Mouse (Mus musculus): ENCODE measurements around the gene Itga2b.
A peak's percentile ranks its signal among the peaks of the same experiment; 100 is the strongest.
"Not testable (repeated sequence)": the region's sequence is repeated elsewhere in the genome, so short reads cannot be mapped to it uniquely, and the experiment has no call there.

Gene Itga2b

DNA sequence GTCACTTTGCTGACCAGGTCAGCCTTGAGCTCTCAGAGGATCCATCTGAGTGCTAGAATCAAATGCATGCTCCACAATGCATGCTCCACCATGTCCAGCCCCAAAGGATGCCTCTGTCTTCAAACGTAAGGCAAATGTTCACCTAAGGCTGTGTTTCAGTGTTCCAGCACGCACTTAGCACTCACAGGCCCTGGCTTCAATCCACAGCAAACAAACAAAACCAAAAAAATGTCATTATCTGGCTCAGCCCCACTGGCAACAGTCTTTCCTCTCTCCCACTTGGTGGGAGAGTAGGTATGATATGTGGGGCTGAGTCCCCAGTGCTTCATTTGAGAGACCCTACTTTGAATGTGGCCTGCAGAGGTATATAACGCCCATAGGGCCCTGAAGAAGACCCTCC lies 58.9 kb downstream of the Itga2b start:
- no peak for DNase-seq (ENCODE audit: low read depth, low spot score)

DNA sequence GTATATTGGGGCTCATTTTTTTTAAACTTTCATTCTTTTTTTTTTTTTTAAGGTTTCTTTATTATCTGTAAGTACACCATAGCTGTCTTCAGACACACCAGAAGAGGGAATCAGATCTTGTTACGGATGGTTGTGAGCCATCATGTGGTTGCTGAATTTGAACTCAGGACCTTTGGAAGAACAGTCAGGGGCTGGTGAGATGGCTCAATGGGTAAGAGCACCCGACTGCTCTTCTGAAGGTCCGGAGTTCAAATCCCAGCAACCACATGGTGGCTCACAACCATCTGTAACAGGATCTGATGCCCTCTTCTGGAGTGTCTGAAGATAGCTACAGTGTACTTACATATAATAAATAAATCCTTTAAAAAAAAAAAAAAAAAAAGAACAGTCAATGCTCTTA lies 59.6 kb downstream of the Itga2b start:
- not testable (repeated sequence) for DNase-seq (ENCODE audit: low read depth, low spot score)

DNA sequence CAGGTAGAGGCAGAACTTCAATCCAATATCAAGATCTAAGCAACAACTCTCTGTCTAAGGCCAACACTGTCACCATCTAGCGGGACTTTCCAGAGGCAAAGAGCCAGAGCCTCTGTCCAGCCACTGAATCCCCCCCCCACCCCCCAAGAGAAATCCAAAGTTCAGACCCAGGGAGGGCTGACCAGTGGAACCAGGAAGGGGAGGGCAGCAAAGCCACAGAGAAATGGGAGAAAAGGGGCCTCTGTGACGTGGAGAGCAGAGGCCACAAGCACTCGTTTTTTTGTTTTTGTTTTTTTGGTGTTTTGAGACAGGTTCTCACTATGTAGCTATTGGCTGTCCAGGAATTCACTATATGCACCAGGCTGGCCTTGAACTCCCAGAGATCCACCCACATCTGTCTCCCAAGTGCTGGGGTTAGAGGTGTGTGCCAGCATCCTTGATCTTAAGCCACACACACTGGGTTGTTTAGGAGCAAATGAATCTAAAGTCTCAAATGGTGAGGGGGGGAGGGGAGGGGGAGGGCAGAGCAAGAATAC lies 60.1 kb downstream of the Itga2b start:
- DNase-seq (ENCODE audit: low read depth, low spot score): no peak

DNA sequence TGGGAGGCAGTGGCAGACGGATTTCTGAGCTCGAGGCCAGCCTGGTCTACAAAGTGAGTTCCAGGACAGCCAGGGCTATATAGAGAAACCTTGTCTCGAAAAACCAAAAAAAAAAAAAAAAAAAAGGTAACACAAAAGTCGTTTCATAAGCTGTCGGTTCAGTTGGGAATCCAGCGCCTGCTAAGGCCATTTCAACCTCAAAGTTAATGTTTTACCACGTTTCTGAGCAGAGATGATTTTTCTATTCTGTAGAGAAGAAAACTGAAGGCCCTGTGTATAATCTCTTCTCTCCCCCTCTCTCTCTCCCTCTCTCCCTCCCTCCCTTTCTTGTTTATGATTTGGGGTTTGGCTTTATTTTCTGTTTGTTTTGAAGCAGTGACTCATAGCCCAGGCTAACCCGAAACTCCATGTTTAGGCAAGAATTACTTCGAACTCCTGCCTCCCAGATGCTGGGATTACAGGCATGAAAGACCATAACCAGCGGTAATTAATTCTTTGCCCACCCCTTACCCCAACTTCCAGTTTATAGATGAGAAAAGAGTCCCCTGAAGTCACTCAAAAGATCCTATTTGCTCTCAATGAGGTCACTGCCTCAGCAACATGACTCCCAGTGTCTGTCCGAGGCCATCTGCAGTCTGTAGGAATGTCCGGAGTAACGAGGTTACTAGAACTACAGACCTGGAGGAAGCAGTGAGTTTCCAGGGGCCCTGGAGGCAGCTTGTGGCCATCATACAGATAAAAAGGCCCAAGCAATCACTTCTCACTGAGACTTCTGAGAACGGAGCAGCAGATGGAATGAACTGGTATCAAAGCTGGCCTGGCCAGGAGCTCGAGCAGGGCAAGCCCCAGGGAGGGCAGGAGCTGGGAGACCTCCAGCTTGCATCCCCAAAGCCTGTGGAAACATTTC lies 60.8 kb downstream of the Itga2b start:
- DNase-seq (ENCODE audit: low read depth, low spot score): no peak

DNA sequence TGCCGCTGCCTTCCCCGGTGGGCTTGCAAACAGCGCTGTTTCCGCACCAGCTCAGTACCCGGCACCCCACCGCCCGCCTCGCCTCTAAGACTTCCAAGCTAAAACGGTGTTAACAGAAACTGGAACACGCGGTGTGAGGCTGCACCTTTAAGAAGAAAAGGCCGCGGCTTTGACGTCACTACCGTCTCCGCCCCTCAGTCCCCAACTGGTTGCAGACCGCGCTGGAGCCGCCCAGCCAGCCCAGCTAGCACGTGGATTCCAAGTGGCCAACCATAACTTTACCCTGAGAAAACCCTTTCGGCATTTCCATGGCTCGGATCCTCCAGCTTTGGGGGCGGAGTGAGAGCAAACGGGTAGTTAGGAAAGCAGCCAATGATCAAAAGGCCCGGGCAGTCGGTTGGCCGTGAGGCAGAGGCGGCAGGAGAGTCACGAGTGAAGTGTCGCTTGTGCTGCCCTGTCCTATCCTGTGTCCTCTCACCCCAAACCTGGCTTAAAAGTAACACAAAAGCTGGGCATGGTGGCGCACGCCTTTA lies 61.5 kb downstream of the Itga2b start:
- peak; percentile 97 for DNase-seq (ENCODE audit: low read depth, low spot score)

DNA sequence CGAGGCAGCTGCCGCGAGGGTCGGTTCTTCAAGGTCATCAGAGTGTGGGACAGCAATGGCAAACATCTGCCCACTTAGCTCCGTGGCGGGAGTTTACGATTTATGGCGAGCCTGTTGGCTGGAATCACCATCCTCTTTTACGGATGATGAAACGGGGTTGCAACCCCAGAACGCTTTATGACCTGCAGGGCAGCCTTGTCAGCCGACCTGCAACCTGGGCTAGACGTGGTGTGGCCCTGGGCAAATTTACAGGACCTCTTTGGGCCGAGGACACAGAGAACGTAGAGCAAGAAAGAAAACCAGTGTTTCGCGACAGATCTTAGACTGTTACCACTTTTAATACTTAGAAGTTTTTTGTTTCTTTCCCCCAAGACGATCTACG lies 62.1 kb downstream of the Itga2b start, which contains the start of gene Slc25a39:
Gene Slc25a39, minus strand, starts transcription at position 113 of the 382 bp plus-strand sequence.
- no peak for DNase-seq (ENCODE audit: low read depth, low spot score)

DNA sequence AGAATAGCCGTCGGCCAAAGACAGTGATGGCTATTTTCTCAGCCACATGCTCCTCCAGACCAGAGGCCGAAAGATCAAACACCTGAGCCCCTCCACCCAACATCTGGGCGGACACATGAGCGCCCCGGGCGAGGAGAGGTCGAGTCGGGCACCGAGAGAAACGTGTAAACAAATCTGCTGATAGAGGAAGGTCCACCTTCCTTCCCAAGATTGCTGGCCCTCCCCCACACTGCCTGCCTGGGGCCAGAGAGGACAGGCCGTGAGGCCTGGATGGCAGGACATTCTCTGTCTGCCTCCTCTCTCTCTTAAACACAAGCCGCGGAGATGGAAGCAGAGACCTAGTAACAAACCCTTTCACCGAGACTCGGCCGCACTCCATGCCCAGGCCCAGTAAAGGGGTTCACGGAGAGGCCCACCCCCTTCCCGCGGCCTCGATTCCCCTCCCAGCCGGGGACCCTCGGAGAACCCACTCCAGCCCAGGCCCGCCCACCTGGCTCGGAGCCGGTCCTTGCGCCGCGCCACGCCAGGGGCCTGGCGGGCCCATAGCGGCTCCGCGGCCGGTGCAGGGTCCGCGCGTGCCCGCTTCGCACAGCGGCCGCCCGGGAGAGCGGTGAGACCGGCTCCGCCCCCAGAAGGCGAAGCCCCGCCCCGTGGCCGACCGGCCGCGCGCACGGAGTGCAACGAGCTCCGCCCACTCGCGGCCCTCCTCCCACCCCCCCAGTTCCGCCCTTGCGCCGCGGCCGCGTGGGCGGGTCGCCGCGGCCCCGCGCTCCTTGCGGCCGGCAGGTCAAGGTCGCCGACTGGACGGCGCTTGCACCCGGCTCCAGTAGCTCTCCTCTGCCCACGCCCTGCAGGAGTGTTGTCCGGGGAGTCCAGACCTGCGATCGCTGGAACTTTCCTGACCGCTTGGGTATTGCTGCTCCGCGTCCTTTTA lies 62.8 kb downstream of the Itga2b start:
- peak; percentile 92 for DNase-seq (ENCODE audit: low read depth, low spot score)

DNA sequence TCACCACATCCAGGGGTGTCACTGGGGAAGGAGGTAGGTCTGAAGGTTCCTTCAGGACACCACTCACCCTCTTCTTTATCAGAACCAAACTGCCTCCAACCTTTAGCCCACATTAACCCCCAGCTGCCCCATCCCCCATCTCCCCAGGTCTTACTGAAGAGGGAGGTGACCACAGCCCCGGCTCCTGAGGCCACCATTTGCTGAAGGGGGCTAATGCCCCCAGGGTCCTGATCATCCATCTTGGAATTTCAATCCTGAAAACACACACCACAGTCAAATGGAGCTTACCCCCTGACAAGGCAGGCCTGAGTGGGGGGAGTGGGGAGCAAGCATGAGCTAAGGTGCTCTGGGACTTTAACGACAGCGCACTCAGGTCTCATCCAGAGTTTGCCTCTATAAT lies 63.5 kb downstream of the Itga2b start:
- DNase-seq (ENCODE audit: low read depth, low spot score): no peak

DNA sequence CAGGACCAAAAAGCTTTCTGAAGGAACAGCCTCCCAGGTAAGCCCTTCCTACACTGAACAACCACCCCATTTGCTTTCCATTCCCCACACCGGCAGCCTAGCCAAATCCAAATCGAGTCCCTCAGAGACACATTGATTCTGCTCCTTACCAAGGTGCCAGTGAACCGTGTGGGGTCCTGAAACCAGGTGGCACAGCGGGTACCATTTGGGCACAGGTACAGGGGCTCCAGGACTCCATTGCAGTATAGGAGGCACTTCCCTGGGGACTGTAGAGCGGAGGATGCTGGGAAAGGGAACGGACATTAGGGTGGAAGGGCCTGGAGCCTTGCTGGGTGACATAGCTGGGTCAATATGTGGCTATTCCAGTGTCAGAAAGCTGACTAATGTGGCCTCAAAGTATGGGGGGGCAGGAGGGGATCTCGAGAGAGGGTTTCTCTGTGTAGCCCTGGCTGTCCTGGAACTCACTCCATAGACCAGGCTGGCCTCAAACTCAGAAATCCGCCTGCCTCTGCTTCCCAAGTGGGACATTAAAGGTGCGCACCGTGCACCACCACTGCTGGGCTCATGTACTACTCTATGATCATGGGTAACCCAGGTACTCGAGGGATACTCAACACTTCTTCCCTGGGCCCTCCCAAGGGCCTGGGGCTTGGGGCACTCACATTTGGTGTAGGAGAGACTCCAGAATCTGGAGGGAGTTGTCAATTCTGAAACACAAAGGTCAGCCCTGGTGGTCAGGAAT lies 64.2 kb downstream of the Itga2b start:
- no peak for DNase-seq (ENCODE audit: low read depth, low spot score)

DNA sequence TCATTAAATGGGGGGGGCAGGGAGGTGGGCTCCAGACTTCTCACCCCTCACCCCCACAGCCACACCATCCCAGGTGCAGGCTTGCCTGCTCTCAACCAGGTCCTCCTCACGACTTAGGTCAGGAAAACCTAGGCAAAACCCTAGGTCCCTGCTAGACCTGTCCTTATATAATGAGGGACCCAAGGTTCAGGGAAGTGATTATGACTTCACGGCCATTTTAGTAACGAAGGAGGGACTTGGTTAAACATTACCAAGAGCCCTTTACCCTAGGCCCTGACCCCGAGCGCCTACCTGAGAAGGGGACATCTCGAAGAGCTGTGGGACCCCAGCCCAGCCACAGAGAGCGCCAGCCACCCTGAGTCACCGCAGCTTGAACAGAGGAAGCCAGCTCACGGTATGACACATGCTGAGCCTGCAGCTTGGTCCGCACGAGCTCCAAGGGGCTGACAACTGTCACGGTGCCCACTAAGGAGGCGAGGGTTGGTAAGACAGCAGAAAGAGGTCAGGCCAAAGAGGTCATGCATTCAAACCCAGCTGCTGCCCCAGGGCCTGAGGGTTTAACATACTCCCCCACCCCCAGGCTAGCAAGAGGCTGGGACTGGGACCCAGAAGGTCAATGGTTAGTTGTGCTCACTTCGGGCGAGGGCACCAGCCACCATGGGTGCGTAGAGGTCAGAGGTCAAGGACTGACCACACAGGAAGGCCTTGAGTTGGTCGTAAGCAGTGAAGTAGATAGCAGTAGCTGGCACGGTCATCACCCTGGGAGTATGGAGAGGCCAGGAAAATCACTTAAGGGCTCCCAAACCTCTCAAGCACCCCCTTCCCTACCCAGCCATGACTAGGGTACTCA lies 65.5 kb downstream of the Itga2b start:
- DNase-seq (ENCODE audit: low read depth, low spot score): no peak

DNA sequence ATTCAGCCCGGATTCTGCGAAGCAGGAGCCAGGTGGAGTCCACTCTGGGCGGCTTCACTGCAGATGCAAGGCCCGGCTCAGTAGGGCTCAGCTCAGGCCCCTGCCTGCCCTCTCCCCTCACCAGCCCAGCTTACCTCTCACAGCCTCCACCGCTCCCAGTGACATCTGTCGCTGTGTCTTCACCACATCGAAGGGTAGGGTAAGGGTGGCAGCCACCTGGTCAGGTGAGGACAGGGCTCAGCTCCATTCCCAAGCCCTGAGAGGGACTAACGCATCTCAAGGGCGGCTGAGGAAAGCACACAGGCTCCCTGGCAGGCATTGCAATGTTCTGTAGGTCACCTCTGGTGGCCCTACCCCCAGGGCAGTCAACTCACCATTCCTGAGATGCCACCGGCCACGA lies 66.3 kb downstream of the Itga2b start:
- no peak for DNase-seq (ENCODE audit: low read depth, low spot score)

Measured in CD4-positive helper T cell, adult 2 months (primary cell).